Comparison of ENCODE assay signal across 9 mouse cellular contexts in genomic region chr8:12896494-12897373, GRCm38 (mm10). TPM values are rescaled to one million over a fixed set of nuclear protein-coding genes. Genes with fewer than 3 reads are reported as not detected.
DNase-seq lines count a peak whose midpoint lies in the region; ATAC-seq and TF ChIP-seq lines count a peak whose summit lies in the region.
"Had no signal": no experiment of that assay in that cellular context is flagged by ENCODE, and none has a peak within 500 bp of the region (broad histone marks: within the 10 kb centered on the region; RNA-seq: fewer than 3 reads in every experiment).

No protein-coding gene starts in this region.

- no peak for DNase-seq in spleen, adult 2 months (ENCODE audit: low read depth in 1 of 2, low spot score in 2 of 2)
- DNase-seq in spleen, postnatal 36 days (ENCODE audit: low spot score in 2 of 2): no peak
- peak; percentile 78 to 83 for DNase-seq in cerebellum, adult 18-20 months
- DNase-seq in forelimb bud, embryonic 11.5 days (ENCODE audit: low read depth, low spot score): peak; percentile 56
- DNase-seq in induced T-regulatory cell, adult 2 months (ENCODE audit: low read depth): peak; percentile 51
- DNase-seq in left cerebral cortex, postnatal 10 days (ENCODE audit: extremely low spot score in 1 of 2, low spot score in 2 of 2): peak; percentile 61 to 67
- DNase-seq in midbrain, embryonic 14.5 days: peak; percentile 85
- DNase-seq in thymus, postnatal 14 days: peak; percentile 57

- 53% methylated on average over 13 of the region's 13 CpGs for WGBS in spleen, adult 2 months
- WGBS in midbrain, embryonic 14.5 days: 43% methylated on average over 13 of the region's 13 CpGs

- peak; percentile 37; the same call in 1 of the 2 replicates for ATAC-seq in midbrain, embryonic 14.5 days (ENCODE audit: low FRiP score, low TSS enrichment)

- no peaks in the 10 kb centered on the region for H3K4me1 ChIP-seq in spleen, adult 2 months (ENCODE audit: control insufficient read depth, insufficient read depth, insufficient read length)
- no peaks in the 10 kb centered on the region for H3K4me1 ChIP-seq in midbrain, embryonic 14.5 days (ENCODE audit: control insufficient read depth, insufficient read depth, low read length)

- peak; percentile 30; the same call in 1 of the 2 replicates for TF ChIP-seq CTCF in spleen, adult 2 months (IDR thresholded peaks at IDR 0.05; ENCODE audit: extremely low read depth, insufficient read depth, insufficient read length, insufficient replicate concordance)

- H3K4me3 ChIP-seq in spleen, adult 2 months (ENCODE audit: extremely low read depth, insufficient read depth, insufficient read length): no peak overlapping the region
- H3K4me3 ChIP-seq in midbrain, embryonic 14.5 days (replicated peaks; ENCODE audit: low read depth, low read length): no peak overlapping the region
- H3K4me3 ChIP-seq: myocyte had no signal

- no peak overlapping the region for H3K9ac ChIP-seq in midbrain, embryonic 14.5 days (replicated peaks; ENCODE audit: low read length)

- H3K4me2 ChIP-seq in midbrain, embryonic 14.5 days (ENCODE audit: low read length): no peak overlapping the region

- no peaks in the 10 kb centered on the region for H3K27me3 ChIP-seq in spleen, adult 2 months (ENCODE audit: control insufficient read depth, insufficient read depth, low read length)
- no peaks in the 10 kb centered on the region for H3K27me3 ChIP-seq in midbrain, embryonic 14.5 days (ENCODE audit: control insufficient read depth, insufficient read depth, low read length)

- TF ChIP-seq POLR2A in spleen, adult 2 months (IDR thresholded peaks at IDR 0.05; ENCODE audit: low read depth, low read length): no peak

- H3K27ac ChIP-seq in spleen, adult 2 months (ENCODE audit: insufficient read depth, low read length): no peak overlapping the region
- H3K27ac ChIP-seq in midbrain, embryonic 14.5 days (replicated peaks; ENCODE audit: low read depth, low read length): no peak overlapping the region

- intact Hi-C loops in left cerebral cortex, postnatal 10 days (cut with DNase I): loop anchor here (10.0 kb wide), 1 partner anchor 238 kb away; no protein-coding TSS in a partner anchor

- H3K9me3 ChIP-seq in midbrain, embryonic 14.5 days (ENCODE audit: control insufficient read depth, low read length): no peaks in the 10 kb centered on the region

- H3K36me3 ChIP-seq in spleen, adult 2 months (ENCODE audit: control insufficient read depth, insufficient read depth, low read length): no peaks in the 10 kb centered on the region
- H3K36me3 ChIP-seq in midbrain, embryonic 14.5 days (ENCODE audit: control insufficient read depth, insufficient read depth, low read length): 0 out of 2 replicates have a peak, but pooled peaks cover 7% of the 10 kb centered on the region

RNA-seq across cellular contexts. Expression of gene Mcf2l, which starts 23.1 kb away (rescaled TPM):
- polyA plus RNA-seq in spleen, adult 2 months (2012; rRNA removed): 2.7 and 2.9 TPM in 2 replicates
- total RNA-seq in left cerebral cortex, postnatal 10 days (2021): 100 to 1,000 TPM; 280 to 298 TPM
- 173 and 174 TPM in 2 replicates for polyA plus RNA-seq in midbrain, embryonic 14.5 days (2014; fragmentation: Nextera tagmentation; extraction: Ambion mirVana)

Comparison
In these comparisons a context has a peak if more than half of its experiments do, and no peak if none do; other contexts are left out.
1. DNase-seq: peak in cerebellum, adult 18-20 months (2 of 2), forelimb bud, embryonic 11.5 days (single experiment), induced T-regulatory cell, adult 2 months (single experiment), left cerebral cortex, postnatal 10 days (2 of 2), midbrain, embryonic 14.5 days (single experiment) and thymus, postnatal 14 days (single experiment); none in spleen, adult 2 months (0 of 2) and spleen, postnatal 36 days (0 of 2).
2. RNA of gene Mcf2l, which starts 23.1 kb away (polyA plus RNA-seq): 173 to 174 TPM in midbrain, embryonic 14.5 days; 2.7 to 2.9 TPM in spleen, adult 2 months; every median in the first group is over 10 times any median in the second.